Comparison of ENCODE assay signal across 11 mouse cellular contexts in the genomic region with DNA sequence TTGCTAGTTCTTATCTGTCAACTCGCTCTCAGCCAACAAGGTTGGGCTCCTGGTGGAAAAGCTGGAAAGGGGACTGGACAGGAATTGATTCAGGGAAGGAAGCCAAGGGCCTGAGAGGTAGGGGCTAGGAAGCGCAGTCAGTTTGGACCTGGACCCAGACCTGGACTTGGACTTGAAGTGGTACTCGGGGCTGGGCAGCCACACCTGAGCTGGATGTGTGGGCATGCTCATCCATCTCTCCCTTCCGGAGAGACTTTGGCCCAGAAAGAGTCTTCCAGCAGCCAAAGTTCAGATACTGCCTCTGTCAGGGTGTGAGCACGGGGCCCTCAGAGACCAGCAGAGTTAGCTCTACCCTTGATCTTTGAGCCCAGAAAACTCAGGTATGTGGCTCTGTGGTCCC. TPM values are rescaled to one million over a fixed set of nuclear protein-coding genes. Genes with fewer than 3 reads are reported as not detected.
A peak's percentile ranks its signal among the peaks of the same experiment; 100 is the strongest.
DNase-seq lines count a peak whose midpoint lies in the region; ATAC-seq and TF ChIP-seq lines count a peak whose summit lies in the region.
"Had no signal": no experiment of that assay in that cellular context is flagged by ENCODE, and none has a peak within 500 bp of the region (broad histone marks: within the 10 kb centered on the region; RNA-seq: fewer than 3 reads in every experiment).

No protein-coding gene starts in this region.

- H3K4me2 ChIP-seq in hindbrain, embryonic 12.5 days (replicated peaks): peak overlapping the region; percentile 55; the same call in 1 of the 2 replicates
- no peak overlapping the region; the same call in 1 of the 2 replicates for H3K4me2 ChIP-seq in neural tube, embryonic 15.5 days

- peaks cover 48% of the 10 kb centered on the region for H3K36me3 ChIP-seq in hindbrain, embryonic 12.5 days
- peaks cover 41% of the 10 kb centered on the region for H3K36me3 ChIP-seq in neural tube, embryonic 15.5 days

- peak overlapping the region; percentile 96 for H3K4me3 ChIP-seq in layer of hippocampus, adult 2 months
- H3K4me3 ChIP-seq in hindbrain, embryonic 12.5 days: no peak overlapping the region
- 0 out of 2 replicates have a peak overlapping the region, but pooled peaks have one; percentile 83 for H3K4me3 ChIP-seq in neural tube, embryonic 15.5 days (replicated peaks)

- H3K27ac ChIP-seq in layer of hippocampus, adult 2 months: no peak overlapping the region
- no peak overlapping the region for H3K27ac ChIP-seq in hindbrain, embryonic 12.5 days
- H3K27ac ChIP-seq in neural tube, embryonic 15.5 days (replicated peaks): no peak overlapping the region

- no peak for ATAC-seq in hindbrain, embryonic 12.5 days (ENCODE audit: low FRiP score)
- no peak for ATAC-seq in neural tube, embryonic 15.5 days (ENCODE audit: low FRiP score)
- no peak for ATAC-seq in CD4-positive, CD25-positive, alpha-beta regulatory T cell, adult 4 months

- H3K27me3 ChIP-seq in hindbrain, embryonic 12.5 days: peaks cover 5% of the 10 kb centered on the region; the same call in 1 of the 2 replicates
- 0 out of 2 replicates have a peak, but pooled peaks cover 4% of the 10 kb centered on the region for H3K27me3 ChIP-seq in neural tube, embryonic 15.5 days (replicated peaks)

- TF ChIP-seq CTCF in layer of hippocampus, adult 2 months (conservative IDR thresholded peaks at IDR 0.05): no peak

- no peaks in the 10 kb centered on the region for H3K9me3 ChIP-seq in hindbrain, embryonic 12.5 days (replicated peaks)
- no peaks in the 10 kb centered on the region for H3K9me3 ChIP-seq in neural tube, embryonic 15.5 days (replicated peaks)
- H3K9me3 ChIP-seq: G1E had no signal

- WGBS in hindbrain, embryonic 12.5 days: 57% methylated on average over 5 of the region's 5 CpGs
- 64% methylated on average over 5 of the region's 5 CpGs for WGBS in neural tube, embryonic 15.5 days

- peak overlapping the region; percentile 56; the same call in 1 of the 2 replicates for H3K9ac ChIP-seq in hindbrain, embryonic 12.5 days
- H3K9ac ChIP-seq in neural tube, embryonic 15.5 days (replicated peaks): 0 out of 2 replicates have a peak overlapping the region, but pooled peaks have one; percentile 14

- DNase-seq in layer of hippocampus, adult 2 months (ENCODE audit: low spot score in 2 of 2): no peak
- DNase-seq in layer of hippocampus, adult 11-12 months (ENCODE audit: low spot score): no peak
- DNase-seq in kidney, postnatal 25 days: peak; percentile 43 to 83
- DNase-seq in T-cell, adult 2 months (ENCODE audit: low spot score): no peak
- DNase-seq in layer of hippocampus, postnatal 25 days (ENCODE audit: extremely low spot score in 1 of 2, low spot score in 1 of 2): no peak
- DNase-seq: layer of hippocampus, adult 9-11 months had no signal

- peaks cover 16% of the 10 kb centered on the region for H3K4me1 ChIP-seq in hindbrain, embryonic 12.5 days
- H3K4me1 ChIP-seq in neural tube, embryonic 15.5 days: peaks cover 18% of the 10 kb centered on the region

RNA-seq across cellular contexts. Expression of a gene that starts 2.3 kb away (rescaled TPM):
- 10 to 100 TPM; 16.6 to 22.3 TPM for total RNA-seq in layer of hippocampus, adult 2 months (2021)
- polyA plus RNA-seq in hindbrain, embryonic 12.5 days (2016; fragmentation: Nextera tagmentation; extraction: Ambion mirVana): 12.7 and 16.5 TPM in 2 replicates
- polyA plus RNA-seq in neural tube, embryonic 15.5 days (2015; fragmentation: Nextera tagmentation; extraction: Ambion mirVana): 16.8 and 18.6 TPM in 2 replicates
- total RNA-seq in layer of hippocampus, postnatal 25 days (2021): 10 to 100 TPM; 21.4 to 21.5 TPM
- polyA plus RNA-seq in CD4-positive, CD25-positive, alpha-beta regulatory T cell, adult 4 months (2017; shearing (Covaris generic)): 10 to 100 TPM in 1 of 2 experiments, 1 to 10 TPM in 1; 8.2 to 24.2 TPM

RNA-seq across cellular contexts. Expression of a gene that starts 29.2 kb away (rescaled TPM):
- 10 to 100 TPM; 66.4 to 79.6 TPM for total RNA-seq in layer of hippocampus, adult 2 months (2021)
- polyA plus RNA-seq in hindbrain, embryonic 12.5 days (2016; fragmentation: Nextera tagmentation; extraction: Ambion mirVana): 11.9 TPM in 2 replicates
- 8.2 and 10.8 TPM in 2 replicates for polyA plus RNA-seq in neural tube, embryonic 15.5 days (2015; fragmentation: Nextera tagmentation; extraction: Ambion mirVana)
- 10 to 100 TPM; 42.5 to 66.0 TPM for total RNA-seq in layer of hippocampus, postnatal 25 days (2021)
- under 1 TPM in 1 of 2 experiments, not detected in 1; 0.05 TPM for polyA plus RNA-seq in CD4-positive, CD25-positive, alpha-beta regulatory T cell, adult 4 months (2017; shearing (Covaris generic))
- polyA plus RNA-seq: G1E had no signal

RNA-seq across cellular contexts. Expression of a gene that starts 47.2 kb away (rescaled TPM):
- 10 to 100 TPM; 68.8 to 71.3 TPM for total RNA-seq in layer of hippocampus, adult 2 months (2021)
- polyA plus RNA-seq in hindbrain, embryonic 12.5 days (2016; fragmentation: Nextera tagmentation; extraction: Ambion mirVana): 20.2 and 23.3 TPM in 2 replicates
- 33.3 and 40.0 TPM in 2 replicates for polyA plus RNA-seq in neural tube, embryonic 15.5 days (2015; fragmentation: Nextera tagmentation; extraction: Ambion mirVana)
- total RNA-seq in layer of hippocampus, postnatal 25 days (2021): 10 to 100 TPM; 64.9 to 68.1 TPM
- 1 to 10 TPM; 7.5 to 7.8 TPM for polyA plus RNA-seq in CD4-positive, CD25-positive, alpha-beta regulatory T cell, adult 4 months (2017; shearing (Covaris generic))

RNA-seq across cellular contexts. Expression of a gene that starts 59.1 kb away (rescaled TPM):
- under 1 TPM; 0.52 to 0.67 TPM for total RNA-seq in layer of hippocampus, adult 2 months (2021)
- polyA plus RNA-seq in hindbrain, embryonic 12.5 days (2016; fragmentation: Nextera tagmentation; extraction: Ambion mirVana): 0.44 and 0.48 TPM in 2 replicates
- 0.32 TPM in 1 of 2 replicates, not detected in the other for polyA plus RNA-seq in neural tube, embryonic 15.5 days (2015; fragmentation: Nextera tagmentation; extraction: Ambion mirVana)
- total RNA-seq in layer of hippocampus, postnatal 25 days (2021): under 1 TPM in 1 of 2 experiments, not detected in 1; 0.85 TPM
- polyA plus RNA-seq in CD4-positive, CD25-positive, alpha-beta regulatory T cell, adult 4 months (2017; shearing (Covaris generic)): under 1 TPM in 1 of 2 experiments, not detected in 1; 0.46 TPM
- total RNA-seq: G1E; neutrophil, adult 5-6 weeks had no signal
- polyA plus RNA-seq: G1E had no signal

Comparison
In these comparisons a context has a peak if more than half of its experiments do, and no peak if none do; other contexts are left out.
1. DNase-seq: peak in kidney, postnatal 25 days (2 of 2); none in layer of hippocampus, adult 2 months (0 of 2), layer of hippocampus, adult 11-12 months (single experiment), T-cell, adult 2 months (single experiment) and layer of hippocampus, postnatal 25 days (0 of 2).